Mouse (Mus musculus) inflammation-experienced regulatory T-cells (primary cell): ENCODE measurements around the gene Gtf2h2. TPM values are rescaled to one million over a fixed set of nuclear protein-coding genes. Genes with fewer than 3 reads are reported as not detected.

Experiments used
- polyA plus RNA-seq, 2 experiments: library from polyadenylated mRNA; unstranded; fragments of 100-300 nt; shearing (Covaris generic); gene quantifications; one replicate each; pipeline ENCODE4 v1.2.1; 2017

The Gtf2h2 gene
- polyA plus RNA-seq = 10 to 100 TPM; 54.0 to 58.2 TPM

GRCm38 (mm10) chr13:100492061-100492787 lies at the start of gene Gtf2h2:
Gene Gtf2h2 (minus strand): TSS chr13:100492579.

GRCm38 (mm10) chr13:100452415-100453127 lies 39.8 kb downstream of the Gtf2h2 start, which contains the start of gene Naip1:
Gene Naip1 (minus strand): TSS chr13:100452869.

Other genes starting within 250 kb of the Gtf2h2 start
- gene Naip5, start 246.3 kb downstream of the Gtf2h2 start, polyA plus RNA-seq = 10 to 100 TPM in 1 of 2 experiments, 1 to 10 TPM in 1; 5.6 to 18.4 TPM
- 1 to 10 TPM; 2.1 to 3.6 TPM for gene Naip6, start 174.9 kb downstream of the Gtf2h2 start, polyA plus RNA-seq
- under 1 TPM in 1 of 2 experiments, not detected in 1; 0.24 TPM for gene Naip1, start 39.7 kb downstream of the Gtf2h2 start, polyA plus RNA-seq
- 1 to 10 TPM; 1.4 to 3.8 TPM for gene Ocln, start 60.1 kb upstream of the Gtf2h2 start, polyA plus RNA-seq
- gene Marveld2, start 124.4 kb upstream of the Gtf2h2 start, polyA plus RNA-seq = 10 to 100 TPM in 1 of 2 experiments, 1 to 10 TPM in 1; 9.3 to 11.7 TPM
- gene Ak6, start 158.4 kb upstream of the Gtf2h2 start, polyA plus RNA-seq = 100 to 1,000 TPM; 100 to 126 TPM
- gene Rad17, start 158.5 kb upstream of the Gtf2h2 start, polyA plus RNA-seq = 10 to 100 TPM; 24.5 to 30.6 TPM
- gene Taf9, start 159.0 kb upstream of the Gtf2h2 start, polyA plus RNA-seq = 1 to 10 TPM; 2.8 to 6.3 TPM
- 10 to 100 TPM; 23.1 to 26.7 TPM for gene Ccdc125, start 177.1 kb upstream of the Gtf2h2 start, polyA plus RNA-seq
- 10 to 100 TPM; 80.4 to 85.6 TPM for gene Cdk7, start 238.4 kb upstream of the Gtf2h2 start, polyA plus RNA-seq